Mouse (Mus musculus) T-helper 2 cell (primary cell): ENCODE data around the gene Intu.

Experiments
- in situ Hi-C: fragments of 300-600 bp; cut with MboI, MseI; formaldehyde crosslinking; loops from one replicate; pipeline ENCODE4 v1.15.1; 2025; ENCODE audit warnings: high pct_unique_total_duplicates

Gene Intu

GRCm38 (mm10) chr3:40531286-40532141 is at the start of gene Intu:
TSS of gene Intu (plus strand) at chr3:40531286.
- in situ Hi-C loops: loop anchor here (25.0 kb wide), 2 partner anchors 431 to 831 kb away; no protein-coding TSS in a partner anchor

GRCm38 (mm10) chr3:40483221-40483654 is 47.8 kb upstream of the Intu start:
- in situ Hi-C loops: no loop called here

GRCm38 (mm10) chr3:40487381-40487780 is 43.7 kb upstream of the Intu start:
- in situ Hi-C loops: no loop called here

- in situ Hi-C loops: no loop called here
Measured at GRCm38 (mm10) chr3:40491742-40492141, 39.3 kb upstream of the Intu start.

GRCm38 (mm10) chr3:40498898-40499297 is 32.2 kb upstream of the Intu start:
- in situ Hi-C loops: no loop called here

GRCm38 (mm10) chr3:40500157-40500808 is 30.8 kb upstream of the Intu start:
- in situ Hi-C loops: no loop called here

GRCm38 (mm10) chr3:40504377-40504776 is 26.7 kb upstream of the Intu start:
- in situ Hi-C loops: no loop called here

GRCm38 (mm10) chr3:40505451-40506014 is 25.6 kb upstream of the Intu start:
- in situ Hi-C loops: no loop called here

GRCm38 (mm10) chr3:40508927-40509576 is 22.0 kb upstream of the Intu start:
- in situ Hi-C loops: no loop called here

- in situ Hi-C loops: no loop called here
Measured at GRCm38 (mm10) chr3:40510567-40510966, 20.5 kb upstream of the Intu start.

GRCm38 (mm10) chr3:40512936-40513829 is 17.9 kb upstream of the Intu start:
- in situ Hi-C loops: no loop called here

GRCm38 (mm10) chr3:40518240-40518639 is 12.8 kb upstream of the Intu start:
- in situ Hi-C loops: no loop called here

GRCm38 (mm10) chr3:40519555-40519954 is 11.5 kb upstream of the Intu start:
- in situ Hi-C loops: no loop called here

GRCm38 (mm10) chr3:40520567-40520966 is 10.5 kb upstream of the Intu start:
- in situ Hi-C loops: no loop called here

- in situ Hi-C loops: no loop called here
Measured at GRCm38 (mm10) chr3:40522446-40522845, 8.6 kb upstream of the Intu start.

GRCm38 (mm10) chr3:40522846-40523245 is 8.2 kb upstream of the Intu start:
- in situ Hi-C loops: no loop called here

- in situ Hi-C loops: no loop called here
Measured at GRCm38 (mm10) chr3:40523371-40523783, 7.7 kb upstream of the Intu start.

- in situ Hi-C loops: loop anchor here (5.0 to 25.0 kb wide), 3 partner anchors 212 to 837 kb away; no protein-coding TSS in a partner anchor
Measured at GRCm38 (mm10) chr3:40524841-40525240, 6.2 kb upstream of the Intu start.

- in situ Hi-C loops: loop anchor here (5.0 to 25.0 kb wide), 3 partner anchors 212 to 837 kb away; no protein-coding TSS in a partner anchor
Measured at GRCm38 (mm10) chr3:40525341-40525740, 5.7 kb upstream of the Intu start.

GRCm38 (mm10) chr3:40526095-40526494 is 5.0 kb upstream of the Intu start:
- in situ Hi-C loops: loop anchor here (5.0 to 25.0 kb wide), 3 partner anchors 211 to 836 kb away; no protein-coding TSS in a partner anchor

- in situ Hi-C loops: loop anchor here (5.0 to 25.0 kb wide), 3 partner anchors 210 to 835 kb away; no protein-coding TSS in a partner anchor
Measured at GRCm38 (mm10) chr3:40527218-40527617, 3.9 kb upstream of the Intu start.
